Mouse (Mus musculus): ENCODE results near the gene Sp110. TPM values are rescaled to one million over a fixed set of nuclear protein-coding genes. Genes with fewer than 3 reads are reported as not detected.
"Not testable (repeated sequence)": the region's sequence is repeated elsewhere in the genome, so short reads cannot be mapped to it uniquely, and the experiment has no call there.

The Sp110 gene
- polyA plus RNA-seq (2014; fragmentation: Nextera tagmentation; extraction: Ambion mirVana), result 0.25 and 0.44 TPM in 2 replicates

GRCm38 (mm10) chr1:85598271-85599012 lies at the start of gene Sp110:
Gene Sp110 (minus strand): TSS chr1:85598817.
- not testable (repeated sequence) for H3K4me2 ChIP-seq (ENCODE audit: low read length); DNase-seq (ENCODE audit: low spot score); H3K9me3 ChIP-seq (replicated peaks; ENCODE audit: control insufficient read depth, low read length); H3K9ac ChIP-seq (ENCODE audit: low read length); H3K36me3 ChIP-seq (ENCODE audit: control insufficient read depth, insufficient read depth, low read length); H3K27ac ChIP-seq (ENCODE audit: low read depth, low read length); H3K4me1 ChIP-seq (ENCODE audit: control insufficient read depth, insufficient read depth, low read length); H3K4me3 ChIP-seq (ENCODE audit: low read depth, low read length); ATAC-seq; H3K27me3 ChIP-seq (replicated peaks; ENCODE audit: control insufficient read depth, insufficient read depth, low read length)
- WGBS, result 72% methylated on average over 13 of the region's 17 CpGs

DNA sequence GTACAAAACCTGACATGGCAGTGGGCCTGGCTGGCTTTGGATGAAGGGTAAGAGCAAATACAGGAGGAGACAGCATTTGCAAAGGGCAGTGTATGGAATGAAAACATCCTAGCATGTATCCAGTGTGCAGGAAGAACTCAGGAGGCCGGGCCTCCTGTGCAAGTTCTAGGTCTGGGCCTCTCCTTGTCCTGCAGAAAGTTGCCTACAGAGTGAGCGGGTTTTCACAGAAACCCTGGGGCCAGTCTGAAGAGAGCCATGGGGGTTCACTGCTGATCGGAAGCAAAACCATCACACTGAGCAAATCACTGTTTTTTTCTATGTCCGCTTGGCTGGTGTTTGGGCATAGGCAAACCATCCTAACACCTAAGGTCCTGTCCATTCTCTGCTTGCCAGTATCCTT lies 39.5 kb upstream of the Sp110 start:
- not testable (repeated sequence) for H3K9me3 ChIP-seq (replicated peaks; ENCODE audit: control insufficient read depth, low read length)

GRCm38 (mm10) chr1:85636936-85637335 lies 38.3 kb upstream of the Sp110 start:
- WGBS, result 60% methylated on average over 3 of the region's 3 CpGs

More for the DNA sequence above, 39.5 kb upstream of the Sp110 start:
- not testable (repeated sequence) for H3K4me2 ChIP-seq (ENCODE audit: low read length); H3K4me3 ChIP-seq (ENCODE audit: low read depth, low read length); H3K4me1 ChIP-seq (ENCODE audit: control insufficient read depth, insufficient read depth, low read length); H3K27ac ChIP-seq (ENCODE audit: low read depth, low read length); H3K36me3 ChIP-seq (ENCODE audit: control insufficient read depth, insufficient read depth, low read length); ATAC-seq; DNase-seq (ENCODE audit: low spot score); H3K27me3 ChIP-seq (replicated peaks; ENCODE audit: control insufficient read depth, insufficient read depth, low read length); H3K9ac ChIP-seq (ENCODE audit: low read length)
- 80% methylated on average over 4 of the region's 4 CpGs for WGBS

GRCm38 (mm10) chr1:85618689-85619088 lies 20.1 kb upstream of the Sp110 start:
- H3K4me1 ChIP-seq (ENCODE audit: control insufficient read depth, insufficient read depth, low read length); H3K36me3 ChIP-seq (ENCODE audit: control insufficient read depth, insufficient read depth, low read length); DNase-seq (ENCODE audit: low spot score); H3K27me3 ChIP-seq (replicated peaks; ENCODE audit: control insufficient read depth, insufficient read depth, low read length); H3K4me2 ChIP-seq (ENCODE audit: low read length); H3K27ac ChIP-seq (ENCODE audit: low read depth, low read length); H3K9ac ChIP-seq (ENCODE audit: low read length); H3K4me3 ChIP-seq (ENCODE audit: low read depth, low read length); ATAC-seq; H3K9me3 ChIP-seq (replicated peaks; ENCODE audit: control insufficient read depth, low read length): not testable (repeated sequence)
- WGBS, result 73% methylated on average over 1 of the region's 1 CpGs

More at GRCm38 (mm10) chr1:85636936-85637335, 38.3 kb upstream of the Sp110 start:
- not testable (repeated sequence) for H3K36me3 ChIP-seq (ENCODE audit: control insufficient read depth, insufficient read depth, low read length); H3K9ac ChIP-seq (ENCODE audit: low read length); H3K4me1 ChIP-seq (ENCODE audit: control insufficient read depth, insufficient read depth, low read length); H3K4me2 ChIP-seq (ENCODE audit: low read length); H3K4me3 ChIP-seq (ENCODE audit: low read depth, low read length); DNase-seq (ENCODE audit: low spot score); ATAC-seq; H3K9me3 ChIP-seq (replicated peaks; ENCODE audit: control insufficient read depth, low read length); H3K27me3 ChIP-seq (replicated peaks; ENCODE audit: control insufficient read depth, insufficient read depth, low read length); H3K27ac ChIP-seq (ENCODE audit: low read depth, low read length)

- H3K9ac ChIP-seq (ENCODE audit: low read length); H3K4me1 ChIP-seq (ENCODE audit: control insufficient read depth, insufficient read depth, low read length); H3K27me3 ChIP-seq (replicated peaks; ENCODE audit: control insufficient read depth, insufficient read depth, low read length); ATAC-seq; H3K4me3 ChIP-seq (ENCODE audit: low read depth, low read length); H3K36me3 ChIP-seq (ENCODE audit: control insufficient read depth, insufficient read depth, low read length); H3K27ac ChIP-seq (ENCODE audit: low read depth, low read length); H3K9me3 ChIP-seq (replicated peaks; ENCODE audit: control insufficient read depth, low read length); DNase-seq (ENCODE audit: low spot score); H3K4me2 ChIP-seq (ENCODE audit: low read length): not testable (repeated sequence)
- 72% methylated on average over 4 of the region's 5 CpGs for WGBS
These were observed 18.5 kb upstream of the Sp110 start for GRCm38 (mm10) chr1:85617161-85617560.

DNA sequence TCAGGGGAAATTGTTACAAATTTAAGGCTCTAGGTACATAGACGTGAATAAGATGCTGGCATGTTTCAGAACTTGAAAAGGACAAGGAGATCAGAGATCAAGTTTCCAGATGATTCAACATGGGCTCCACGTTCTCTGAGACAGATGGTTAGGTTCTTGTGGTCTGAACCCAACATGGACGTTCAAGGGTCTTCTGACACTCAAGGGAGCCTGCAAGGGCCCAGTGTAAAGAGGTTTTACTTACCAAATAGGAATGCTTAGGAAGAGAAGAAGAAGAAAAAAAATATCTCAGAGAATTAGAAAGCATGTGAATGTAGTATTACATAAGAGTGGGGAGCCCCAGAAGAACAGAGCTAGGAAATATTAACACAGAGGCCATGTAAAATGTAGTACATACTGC lies 17.2 kb upstream of the Sp110 start:
- H3K9me3 ChIP-seq (replicated peaks; ENCODE audit: control insufficient read depth, low read length); H3K4me2 ChIP-seq (ENCODE audit: low read length); DNase-seq (ENCODE audit: low spot score); H3K36me3 ChIP-seq (ENCODE audit: control insufficient read depth, insufficient read depth, low read length); H3K4me1 ChIP-seq (ENCODE audit: control insufficient read depth, insufficient read depth, low read length); H3K27ac ChIP-seq (ENCODE audit: low read depth, low read length); H3K27me3 ChIP-seq (replicated peaks; ENCODE audit: control insufficient read depth, insufficient read depth, low read length); H3K4me3 ChIP-seq (ENCODE audit: low read depth, low read length); H3K9ac ChIP-seq (ENCODE audit: low read length); ATAC-seq: not testable (repeated sequence)
- 59% methylated on average over 3 of the region's 3 CpGs for WGBS

DNA sequence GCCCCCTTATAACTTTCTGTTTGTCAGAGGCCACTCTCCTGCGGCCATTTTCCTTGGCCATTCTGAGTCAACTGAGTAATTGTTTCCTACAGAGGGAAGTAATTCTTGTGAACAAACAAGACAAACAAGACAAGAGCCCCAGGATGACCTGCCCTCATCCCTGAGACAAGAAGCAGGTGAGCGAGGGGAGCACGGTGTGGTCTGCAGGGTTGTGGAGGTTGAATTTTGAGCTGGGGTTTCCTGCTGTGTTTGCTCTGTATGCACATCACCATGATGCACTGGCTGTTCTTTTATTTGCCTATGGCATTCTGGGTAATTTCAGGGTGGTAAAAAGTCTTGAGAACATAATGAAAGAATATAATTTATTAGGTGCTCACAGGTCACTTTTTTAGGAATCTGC lies 16.5 kb upstream of the Sp110 start:
- not testable (repeated sequence) for H3K9me3 ChIP-seq (replicated peaks; ENCODE audit: control insufficient read depth, low read length); DNase-seq (ENCODE audit: low spot score); H3K4me3 ChIP-seq (ENCODE audit: low read depth, low read length); H3K4me1 ChIP-seq (ENCODE audit: control insufficient read depth, insufficient read depth, low read length); H3K36me3 ChIP-seq (ENCODE audit: control insufficient read depth, insufficient read depth, low read length); H3K27ac ChIP-seq (ENCODE audit: low read depth, low read length); H3K9ac ChIP-seq (ENCODE audit: low read length); H3K4me2 ChIP-seq (ENCODE audit: low read length); H3K27me3 ChIP-seq (replicated peaks; ENCODE audit: control insufficient read depth, insufficient read depth, low read length); ATAC-seq
- WGBS, result 94% methylated on average over 3 of the region's 3 CpGs

GRCm38 (mm10) chr1:85610581-85610980 lies 12.0 kb upstream of the Sp110 start:
- not testable (repeated sequence) for H3K27me3 ChIP-seq (replicated peaks; ENCODE audit: control insufficient read depth, insufficient read depth, low read length); ATAC-seq; H3K9ac ChIP-seq (ENCODE audit: low read length); H3K27ac ChIP-seq (ENCODE audit: low read depth, low read length); H3K4me3 ChIP-seq (ENCODE audit: low read depth, low read length); H3K36me3 ChIP-seq (ENCODE audit: control insufficient read depth, insufficient read depth, low read length); H3K9me3 ChIP-seq (replicated peaks; ENCODE audit: control insufficient read depth, low read length); H3K4me1 ChIP-seq (ENCODE audit: control insufficient read depth, insufficient read depth, low read length); DNase-seq (ENCODE audit: low spot score); H3K4me2 ChIP-seq (ENCODE audit: low read length)
- WGBS, result no CpG with 5 or more reads among the region's 4 CpGs

GRCm38 (mm10) chr1:85608361-85608760 lies 9.7 kb upstream of the Sp110 start:
- 80% methylated on average over 3 of the region's 4 CpGs for WGBS
- H3K27ac ChIP-seq (ENCODE audit: low read depth, low read length); DNase-seq (ENCODE audit: low spot score); H3K4me3 ChIP-seq (ENCODE audit: low read depth, low read length); H3K4me1 ChIP-seq (ENCODE audit: control insufficient read depth, insufficient read depth, low read length); H3K9ac ChIP-seq (ENCODE audit: low read length); ATAC-seq; H3K36me3 ChIP-seq (ENCODE audit: control insufficient read depth, insufficient read depth, low read length); H3K4me2 ChIP-seq (ENCODE audit: low read length); H3K9me3 ChIP-seq (replicated peaks; ENCODE audit: control insufficient read depth, low read length); H3K27me3 ChIP-seq (replicated peaks; ENCODE audit: control insufficient read depth, insufficient read depth, low read length): not testable (repeated sequence)

Measured in forebrain, embryonic 14.5 days (tissue).